Mouse (Mus musculus): ENCODE measurements around the gene Flrt2. TPM values are rescaled to one million over a fixed set of nuclear protein-coding genes. Genes with fewer than 3 reads are reported as not detected.
"Not testable (repeated sequence)": the region's sequence is repeated elsewhere in the genome, so short reads cannot be mapped to it uniquely, and the experiment has no call there.

Flrt2 gene
- polyA plus RNA-seq (2015; fragmentation: Nextera tagmentation; extraction: Ambion mirVana), result 37.2 and 46.3 TPM in 2 replicates

DNA sequence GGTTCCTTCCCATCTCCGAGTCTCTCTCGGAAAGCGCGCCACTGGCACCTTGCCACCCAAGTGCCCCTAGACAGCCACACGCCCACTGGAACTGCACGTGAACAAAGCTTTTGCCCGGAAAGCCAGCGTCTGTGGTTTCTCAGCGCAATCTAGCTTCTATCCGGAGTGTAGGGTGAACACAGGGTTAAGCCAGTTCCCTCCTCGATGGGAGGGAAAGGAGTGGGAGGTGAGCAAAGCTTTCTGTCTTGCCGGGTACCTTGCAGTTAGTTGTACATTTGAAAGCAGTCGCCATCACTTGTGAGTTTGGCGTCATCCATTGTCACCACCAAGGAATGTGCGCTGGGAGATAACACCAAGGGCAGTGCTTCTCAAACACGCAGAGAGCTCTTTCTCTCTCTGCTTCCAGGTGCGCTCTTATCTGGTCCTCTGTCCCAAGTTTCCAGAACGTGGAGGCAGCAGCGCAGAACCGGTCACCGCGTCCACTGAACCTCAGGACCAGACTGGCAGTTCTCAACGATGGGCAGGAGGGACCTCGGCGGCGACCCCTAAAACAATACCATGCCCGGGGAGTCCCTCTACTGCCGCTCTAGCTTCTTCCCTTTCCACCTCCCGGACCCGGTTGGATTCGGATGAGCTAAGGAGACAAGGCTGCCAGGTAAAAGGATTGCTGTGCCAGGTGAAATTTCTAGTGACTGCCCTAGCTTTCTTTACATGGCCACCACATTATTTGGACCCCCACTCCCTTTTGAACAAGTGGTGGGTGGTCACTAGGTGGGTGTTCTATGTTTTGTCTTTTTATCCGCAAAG is at the start of gene Flrt2:
Gene Flrt2 (plus strand): TSS at position 266 of the 807 bp plus-strand sequence.
- Histone ChIP-seq H3K9ac (peak within 1 kb of the TSS; percentile 44), H3K27me3 (peaks cover 4% of the 10 kb centered on the region; the same call in 1 of the 2 replicates), H3K9me3 (no peaks in the 10 kb centered on the region), H3K27ac (peak within 1 kb of the TSS; percentile 95), H3K4me1 (peaks cover 16% of the 10 kb centered on the region), H3K4me3 (peak within 1 kb of the TSS; percentile 83), H3K4me2 (peak within 1 kb of the TSS; percentile 83), H3K36me3 (no peaks in the 10 kb centered on the region)
- WGBS, result under 1% methylated on average over 32 of the region's 32 CpGs
- ATAC-seq (ENCODE audit: insufficient number of reproducible peaks, low FRiP score, low TSS enrichment, low read depth), result no peak

DNA sequence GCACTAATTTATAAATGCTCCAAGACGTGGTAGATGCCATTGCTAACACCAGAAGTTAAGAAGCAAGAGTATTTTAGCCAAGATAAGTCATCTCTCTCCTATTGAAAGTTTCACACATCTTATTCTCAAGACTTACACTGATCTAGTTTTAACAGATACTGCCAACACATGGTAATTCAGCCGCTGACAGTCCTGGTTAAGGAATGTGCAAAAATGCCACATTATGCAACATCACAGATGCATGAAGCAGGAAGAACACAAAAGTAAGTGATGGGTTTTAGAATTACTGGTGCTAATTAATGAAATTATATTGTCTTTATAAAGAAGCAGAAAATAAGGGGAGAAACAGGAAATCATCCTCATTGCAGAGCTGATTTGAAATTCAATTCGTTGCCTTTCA is 49.8 kb upstream of the Flrt2 start:
- ATAC-seq (ENCODE audit: insufficient number of reproducible peaks, low FRiP score, low TSS enrichment, low read depth), result no peak
- Histone ChIP-seq H3K4me2 (no peak overlapping the region), H3K27me3 (no peaks in the 10 kb centered on the region), H3K9me3 (no peaks in the 10 kb centered on the region), H3K4me1 (no peaks in the 10 kb centered on the region), H3K27ac (no peak overlapping the region), H3K9ac (no peak overlapping the region), H3K4me3 (no peak overlapping the region), H3K36me3 (no peaks in the 10 kb centered on the region)
- 64% methylated on average over 3 of the region's 3 CpGs for WGBS

DNA sequence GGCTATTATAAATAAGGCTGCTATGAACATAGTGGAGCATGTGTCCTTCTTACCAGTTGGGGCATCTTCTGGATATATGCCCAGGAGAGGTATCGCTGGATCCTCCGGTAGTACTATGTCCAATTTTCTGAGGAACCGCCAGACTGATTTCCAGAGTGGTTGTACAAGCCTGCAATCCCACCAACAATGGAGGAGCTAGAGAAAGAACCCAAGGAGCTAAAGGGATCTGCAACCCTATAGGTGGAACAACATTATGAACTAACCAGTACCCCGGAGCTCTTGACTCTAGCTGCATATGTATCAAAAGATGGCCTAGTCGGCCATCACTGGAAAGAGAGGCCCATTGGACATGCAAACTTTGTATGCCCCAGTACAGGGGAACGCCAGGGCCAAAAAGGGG is 44.8 kb upstream of the Flrt2 start:
- not testable (repeated sequence) for H3K4me2 ChIP-seq; H3K4me3 ChIP-seq; H3K9me3 ChIP-seq; H3K27ac ChIP-seq; H3K9ac ChIP-seq; H3K36me3 ChIP-seq; H3K4me1 ChIP-seq; ATAC-seq (ENCODE audit: insufficient number of reproducible peaks, low FRiP score, low TSS enrichment, low read depth); H3K27me3 ChIP-seq
- WGBS, result 90% methylated on average over 4 of the region's 6 CpGs

DNA sequence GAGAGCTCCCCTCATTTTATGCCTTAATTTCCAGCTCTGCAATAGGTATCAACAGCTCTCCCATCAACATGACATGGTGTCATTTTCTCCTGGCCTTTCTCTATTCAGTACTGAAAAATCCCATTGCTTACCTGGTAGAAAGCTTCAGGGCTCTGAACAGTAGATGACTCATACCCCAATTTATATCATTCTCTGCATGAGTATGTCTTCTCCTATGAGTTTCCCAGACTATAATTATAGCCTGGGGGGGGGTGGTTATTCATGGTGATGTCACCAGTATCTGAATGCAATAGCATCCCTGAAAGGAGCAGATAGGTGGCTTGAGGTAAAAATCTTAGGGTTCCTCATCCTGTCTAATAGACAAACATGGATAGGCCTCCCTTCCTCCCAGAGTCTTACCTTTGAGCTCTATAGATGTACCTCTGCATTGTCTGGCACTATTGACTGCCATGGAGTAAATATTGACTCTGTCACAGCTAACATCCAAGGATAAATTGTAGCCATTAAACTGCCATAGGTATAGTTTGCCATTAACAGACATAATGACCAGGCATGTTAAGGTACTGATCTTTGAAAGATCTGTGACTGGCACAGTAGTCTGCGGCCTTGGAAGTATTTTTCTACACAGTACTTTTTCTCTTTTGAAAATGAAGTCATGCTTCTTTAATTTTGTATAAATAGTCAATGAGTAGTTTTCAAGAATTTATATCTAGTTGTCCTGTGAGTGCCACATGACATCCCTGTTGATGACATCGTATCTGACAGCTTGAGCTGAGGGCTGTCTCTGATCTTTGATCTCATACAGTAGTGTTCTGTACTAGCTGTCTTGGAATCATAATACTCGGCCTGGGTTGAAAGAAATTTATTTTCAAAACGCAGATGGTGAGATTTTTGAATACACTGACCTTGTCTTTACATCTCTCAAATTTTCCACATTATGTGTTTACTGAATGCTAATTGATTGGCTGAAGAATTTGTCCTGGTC is 39.6 kb upstream of the Flrt2 start:
- Histone ChIP-seq H3K27ac (no peak overlapping the region), H3K9me3 (no peaks in the 10 kb centered on the region), H3K4me2 (no peak overlapping the region), H3K9ac (no peak overlapping the region), H3K36me3 (no peaks in the 10 kb centered on the region), H3K4me1 (no peaks in the 10 kb centered on the region), H3K4me3 (no peak overlapping the region), H3K27me3 (no peaks in the 10 kb centered on the region)
- WGBS, result 78% methylated on average over 4 of the region's 4 CpGs
- ATAC-seq (ENCODE audit: insufficient number of reproducible peaks, low FRiP score, low TSS enrichment, low read depth), result no peak

DNA sequence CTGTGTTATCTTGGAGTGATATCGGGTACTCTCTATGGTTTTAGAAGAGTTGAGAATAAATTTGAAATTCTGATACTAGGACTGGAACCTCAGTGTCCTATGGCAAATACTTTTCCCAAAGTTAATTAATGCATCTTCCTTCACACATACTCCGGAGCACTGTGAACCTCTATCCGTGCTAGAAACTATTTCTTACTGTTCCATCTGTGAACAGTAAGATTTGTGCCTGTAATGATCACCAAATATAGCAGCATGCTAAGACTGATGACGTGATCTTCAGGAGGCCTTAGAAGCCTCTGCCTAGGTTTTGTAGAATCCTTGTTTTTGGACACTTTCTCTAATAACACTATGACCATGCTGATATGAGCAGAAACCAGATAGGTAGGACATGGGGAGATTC is 35.4 kb upstream of the Flrt2 start:
- Histone ChIP-seq H3K27ac (no peak overlapping the region), H3K4me3 (no peak overlapping the region), H3K36me3 (no peaks in the 10 kb centered on the region), H3K27me3 (no peaks in the 10 kb centered on the region), H3K4me1 (no peaks in the 10 kb centered on the region), H3K4me2 (no peak overlapping the region), H3K9me3 (no peaks in the 10 kb centered on the region), H3K9ac (no peak overlapping the region)
- WGBS, result 87% methylated on average over 4 of the region's 4 CpGs
- ATAC-seq (ENCODE audit: insufficient number of reproducible peaks, low FRiP score, low TSS enrichment, low read depth), result no peak

DNA sequence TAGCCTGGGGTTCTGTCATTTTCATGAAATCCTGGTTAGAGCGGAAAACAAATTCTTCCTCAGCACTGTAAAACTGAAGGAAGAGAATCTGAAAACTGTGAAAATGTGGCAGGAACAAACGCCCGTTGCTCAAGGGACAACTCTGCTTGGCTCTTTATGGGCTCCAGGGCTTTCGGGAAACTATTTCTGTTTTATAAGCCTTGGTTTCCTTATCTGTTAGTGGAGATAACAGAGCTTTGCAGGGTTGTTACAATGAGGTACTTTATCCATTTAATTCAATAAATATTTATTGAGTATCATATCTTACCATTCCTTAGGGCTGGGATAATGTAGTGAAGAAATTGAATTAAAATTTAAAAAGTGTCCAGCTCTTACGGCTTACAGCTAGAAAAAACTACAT is 24.7 kb upstream of the Flrt2 start:
- Histone ChIP-seq H3K4me3 (no peak overlapping the region), H3K4me1 (no peaks in the 10 kb centered on the region), H3K27me3 (no peaks in the 10 kb centered on the region), H3K36me3 (no peaks in the 10 kb centered on the region), H3K27ac (no peak overlapping the region), H3K9me3 (no peaks in the 10 kb centered on the region), H3K4me2 (no peak overlapping the region), H3K9ac (no peak overlapping the region)
- ATAC-seq (ENCODE audit: insufficient number of reproducible peaks, low FRiP score, low TSS enrichment, low read depth), result no peak
- 69% methylated on average over 5 of the region's 5 CpGs for WGBS

DNA sequence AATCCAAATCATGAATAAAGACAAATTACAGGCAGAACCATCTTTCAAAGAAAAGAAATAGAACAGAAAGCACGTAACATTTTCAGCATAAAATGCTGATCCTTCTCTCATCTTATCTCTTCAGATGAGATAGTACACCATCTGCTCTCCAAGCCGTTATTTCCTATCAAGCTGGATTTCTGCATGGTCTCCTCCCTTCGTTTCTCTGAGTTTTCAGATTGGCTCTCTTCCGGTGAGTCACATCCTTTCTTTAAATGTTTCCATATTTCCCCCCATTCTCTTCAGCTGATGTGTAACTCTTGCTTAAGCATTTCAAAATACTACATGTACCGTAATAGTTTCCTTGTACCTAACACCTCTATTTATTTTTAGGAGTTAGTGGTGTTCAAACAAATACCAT is 16.3 kb upstream of the Flrt2 start:
- WGBS, result 66% methylated on average over 5 of the region's 5 CpGs
- Histone ChIP-seq H3K27me3 (no peaks in the 10 kb centered on the region), H3K4me1 (no peaks in the 10 kb centered on the region), H3K4me2 (no peak overlapping the region), H3K9ac (no peak overlapping the region), H3K4me3 (no peak overlapping the region), H3K36me3 (no peaks in the 10 kb centered on the region), H3K9me3 (no peaks in the 10 kb centered on the region), H3K27ac (no peak overlapping the region)
- ATAC-seq (ENCODE audit: insufficient number of reproducible peaks, low FRiP score, low TSS enrichment, low read depth), result no peak

DNA sequence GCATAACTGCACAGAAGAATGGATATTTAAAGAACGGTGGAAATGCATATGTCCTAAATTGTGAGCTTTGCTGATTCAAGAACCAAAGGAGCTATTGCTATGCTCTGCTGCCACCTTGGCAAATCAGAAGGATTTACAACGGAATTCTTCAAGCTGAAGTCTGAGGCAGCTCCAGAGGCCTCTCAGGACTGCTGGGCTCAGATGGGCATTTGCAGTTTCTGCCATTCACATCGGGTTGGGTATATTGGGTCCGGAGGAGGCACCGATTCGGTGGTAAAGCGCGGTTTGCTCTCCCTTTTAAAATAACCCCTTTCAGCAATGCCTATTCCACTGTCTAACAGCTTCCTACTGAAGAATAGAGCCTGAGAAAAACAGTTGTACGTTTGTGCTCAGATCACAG is 1.2 kb upstream of the Flrt2 start:
- ATAC-seq (ENCODE audit: insufficient number of reproducible peaks, low FRiP score, low TSS enrichment, low read depth), result no peak
- H3K4me2 ChIP-seq, result 0 out of 2 replicates have a peak overlapping the region, but pooled peaks have one; percentile 17
- no peaks in the 10 kb centered on the region for H3K36me3 ChIP-seq
- WGBS, result 6% methylated on average over 9 of the region's 9 CpGs
- H3K9me3 ChIP-seq, result no peaks in the 10 kb centered on the region
- H3K27me3 ChIP-seq, result peaks cover 4% of the 10 kb centered on the region; the same call in 1 of the 2 replicates
- peak overlapping the region; percentile 95; the same call in 1 of the 2 replicates for H3K27ac ChIP-seq
- no peak overlapping the region for H3K4me3 ChIP-seq
- peaks cover 16% of the 10 kb centered on the region for H3K4me1 ChIP-seq
- no peak overlapping the region for H3K9ac ChIP-seq

DNA sequence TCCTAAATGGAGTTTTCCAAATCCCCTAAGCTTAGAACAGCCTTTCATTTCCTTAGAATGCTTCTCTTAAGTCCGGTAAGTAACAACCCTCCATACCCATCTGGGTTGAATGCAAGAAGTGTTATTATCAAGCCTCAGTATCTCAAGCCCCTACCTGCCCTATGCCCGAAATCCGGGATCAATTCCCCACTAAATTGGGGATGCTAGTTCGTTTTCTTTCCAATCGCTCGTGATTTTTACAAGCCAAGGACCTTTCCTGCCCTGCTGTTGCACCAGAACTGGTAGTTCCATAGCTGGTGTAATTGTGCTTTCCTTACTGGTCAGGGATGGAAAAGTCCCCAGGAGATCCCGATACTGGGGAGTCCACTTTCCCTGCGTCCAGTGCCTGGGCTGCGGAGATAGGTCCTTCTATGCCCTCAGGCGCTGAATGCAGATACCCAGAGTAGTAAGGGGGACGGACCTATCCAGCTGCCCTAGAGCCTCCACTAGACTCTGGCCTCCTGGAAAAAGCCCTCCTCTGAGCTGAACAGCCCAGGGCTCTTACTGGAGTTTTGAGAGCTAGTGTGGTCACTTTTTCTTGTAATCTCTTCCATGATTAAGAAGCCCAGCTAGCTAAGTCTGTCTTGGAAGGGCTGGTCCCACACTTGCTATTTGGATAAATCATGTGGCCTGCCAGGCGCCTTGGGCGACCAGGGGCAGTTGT is 1.1 kb downstream of the Flrt2 start:
- Histone ChIP-seq H3K9ac (peak overlapping the region; percentile 39), H3K36me3 (no peaks in the 10 kb centered on the region), H3K9me3 (no peaks in the 10 kb centered on the region), H3K4me2 (peak overlapping the region; percentile 83), H3K27me3 (peaks cover 4% of the 10 kb centered on the region; the same call in 1 of the 2 replicates), H3K4me1 (peaks cover 18% of the 10 kb centered on the region), H3K4me3 (peak overlapping the region; percentile 83), H3K27ac (peak overlapping the region; percentile 95)
- 5% methylated on average over 13 of the region's 13 CpGs for WGBS
- no peak for ATAC-seq (ENCODE audit: insufficient number of reproducible peaks, low FRiP score, low TSS enrichment, low read depth)

DNA sequence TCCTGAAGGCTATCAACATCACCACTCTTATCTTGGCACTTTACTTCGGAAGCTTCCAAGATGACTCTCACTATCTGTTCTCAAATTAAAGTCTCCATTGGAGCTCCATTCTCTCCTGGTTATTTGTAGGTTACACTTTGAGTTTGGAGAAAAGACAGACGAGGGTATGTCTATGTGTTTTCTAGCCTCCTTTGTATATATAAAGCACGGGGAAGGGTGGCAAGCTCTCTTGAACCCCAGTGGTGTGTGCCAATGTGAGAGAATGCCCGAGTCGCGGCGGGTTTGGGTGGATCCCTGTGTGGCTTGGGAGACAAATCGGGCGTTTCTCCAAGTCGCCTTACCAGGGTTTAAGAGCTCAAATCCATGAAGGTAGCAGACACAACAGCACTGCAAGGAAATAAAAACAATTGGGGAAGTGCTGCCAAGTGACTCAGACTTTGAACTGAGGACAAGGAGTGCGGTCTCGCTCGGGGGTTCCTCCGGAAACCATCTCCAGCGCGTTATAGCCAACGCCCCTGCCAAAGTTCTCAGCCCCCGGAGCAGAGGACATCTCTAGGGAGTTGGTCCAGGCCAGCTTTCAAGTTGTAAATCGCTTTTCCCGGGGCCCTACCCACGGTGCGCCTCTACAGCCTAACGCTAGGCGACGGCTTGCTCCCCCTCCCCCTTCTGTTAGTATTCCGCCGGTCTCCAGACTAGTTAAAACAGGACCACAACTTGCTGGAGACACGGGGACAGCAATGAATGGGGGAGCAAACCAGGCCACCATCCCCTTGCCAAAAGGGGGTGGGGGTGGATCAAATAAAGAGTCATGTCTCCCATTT is 1.8 kb downstream of the Flrt2 start:
- Histone ChIP-seq H3K4me1 (peaks cover 20% of the 10 kb centered on the region), H3K36me3 (no peaks in the 10 kb centered on the region), H3K9ac (peak overlapping the region; percentile 39), H3K9me3 (no peaks in the 10 kb centered on the region), H3K4me3 (peak overlapping the region; percentile 83), H3K27me3 (peaks cover 1% of the 10 kb centered on the region; the same call in 1 of the 2 replicates), H3K4me2 (peak overlapping the region; percentile 83), H3K27ac (peak overlapping the region; percentile 95)
- 1% methylated on average over 28 of the region's 28 CpGs for WGBS
- no peak for ATAC-seq (ENCODE audit: insufficient number of reproducible peaks, low FRiP score, low TSS enrichment, low read depth)

DNA sequence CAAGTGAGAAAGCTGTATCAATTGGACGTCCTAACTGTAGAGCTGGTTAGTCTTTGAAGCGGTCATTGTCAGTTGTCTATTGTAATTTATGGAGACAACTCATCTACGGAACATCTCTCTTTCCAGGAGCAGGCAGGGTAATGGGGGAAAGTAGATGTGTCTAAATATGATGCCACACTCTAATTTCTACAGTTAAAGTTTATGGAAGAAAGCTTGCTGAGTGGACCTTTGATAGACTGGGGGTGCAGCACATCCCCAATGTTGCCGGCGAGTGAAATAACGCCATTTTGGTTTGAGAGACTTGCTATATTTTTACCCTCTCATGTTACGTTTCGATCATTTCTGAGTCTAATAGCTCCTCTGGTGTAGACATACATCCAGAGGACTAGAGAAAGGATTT is 2.5 kb downstream of the Flrt2 start:
- Histone ChIP-seq H3K4me3 (peak overlapping the region; percentile 83), H3K27ac (peak overlapping the region; percentile 95), H3K9ac (peak overlapping the region; percentile 39; the same call in 1 of the 2 replicates), H3K9me3 (no peaks in the 10 kb centered on the region), H3K4me1 (peaks cover 24% of the 10 kb centered on the region), H3K4me2 (peak overlapping the region; percentile 83), H3K27me3 (no peaks in the 10 kb centered on the region; the same call in 1 of the 2 replicates), H3K36me3 (no peaks in the 10 kb centered on the region)
- WGBS, result 0% methylated on average over 8 of the region's 8 CpGs
- ATAC-seq (ENCODE audit: insufficient number of reproducible peaks, low FRiP score, low TSS enrichment, low read depth), result 0 out of 2 replicates have a peak, but pooled peaks have one; percentile 3

All from limb, embryonic 15.5 days (tissue).